Mouse (Mus musculus) E14TG2a.4 (cell line): Measurements from ENCODE around the gene Psma3.

ENCODE experiments used
- CTCF ChIP-seq: conservative IDR thresholded peaks from 2 replicates; pipeline ENCODE4 v1.5.1; 2014; ENCODE audit warnings: low read length
- NANOG ChIP-seq: IDR thresholded peaks from 2 replicates; pipeline ENCODE4 v1.6.1; 2014; ENCODE audit warnings: borderline replicate concordance, low read length, mixed read lengths

DNA sequence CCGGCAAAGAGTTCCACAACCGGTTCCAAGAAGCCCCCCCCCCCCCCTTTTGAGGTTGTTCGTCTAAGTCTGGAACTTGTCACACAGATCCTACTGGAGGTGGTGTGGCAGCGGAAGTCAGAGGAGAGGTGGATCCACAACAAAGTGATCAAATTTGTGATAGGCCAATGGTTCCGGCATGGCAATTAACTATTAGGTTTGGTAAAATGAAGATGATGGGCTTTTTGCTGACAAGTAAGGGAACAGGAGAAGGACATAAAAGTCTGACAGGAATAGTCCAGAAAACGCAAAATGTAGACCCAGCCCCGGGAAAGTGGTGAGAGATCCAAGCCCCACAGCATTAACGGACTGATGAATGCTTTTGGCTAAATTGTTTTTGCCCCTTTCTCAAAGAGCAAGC is 6.8 kb upstream of the Psma3 start:
- no peak for TF ChIP-seq CTCF
- TF ChIP-seq NANOG, result no peak
